11 mouse cellular contexts compared by ENCODE assay signal in the genomic region with DNA sequence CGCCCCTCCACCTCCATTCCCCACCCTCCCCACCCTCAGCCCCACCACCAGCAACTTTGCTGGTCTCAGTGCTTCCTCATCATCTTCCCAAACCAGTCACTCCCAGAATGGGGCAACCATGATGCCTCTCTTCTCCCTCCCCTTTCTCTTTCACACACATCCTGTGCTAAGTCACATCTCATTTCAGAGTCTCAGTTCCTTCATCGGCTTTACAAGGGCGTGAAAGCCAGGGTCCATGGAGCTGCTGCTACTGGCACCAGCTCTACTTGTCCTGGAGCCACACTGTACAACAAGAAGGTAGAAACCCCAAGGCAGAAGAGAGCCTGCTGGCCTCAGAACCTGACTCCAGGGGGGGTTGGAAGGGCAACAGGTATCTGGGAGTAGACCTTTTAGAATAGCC. TPM values are rescaled to one million over a fixed set of nuclear protein-coding genes. Genes with fewer than 3 reads are reported as not detected.
DNase-seq lines count a peak whose midpoint lies in the region; ATAC-seq and TF ChIP-seq lines count a peak whose summit lies in the region.
"Had no signal": no experiment of that assay in that cellular context is flagged by ENCODE, and none has a peak within 500 bp of the region (broad histone marks: within the 10 kb centered on the region; RNA-seq: fewer than 3 reads in every experiment).

No protein-coding gene starts in this region.

- peaks cover 4% of the 10 kb centered on the region; the same call in 1 of the 2 replicates for H3K4me1 ChIP-seq in limb, embryonic 13.5 days
- H3K4me1 ChIP-seq in limb, embryonic 10.5 days, result peaks cover 13% of the 10 kb centered on the region
- peaks cover 51% of the 10 kb centered on the region for H3K4me1 ChIP-seq in heart, embryonic 15.5 days (replicated peaks)
- H3K4me1 ChIP-seq in liver, postnatal 0 days (ENCODE audit: insufficient read depth), result peaks cover 27% of the 10 kb centered on the region
- peaks cover 9% of the 10 kb centered on the region for H3K4me1 ChIP-seq in small intestine, adult 2 months (ENCODE audit: control insufficient read depth, insufficient read depth, insufficient read length, low read length)
- H3K4me1 ChIP-seq in forebrain, embryonic 15.5 days, result peaks cover 10% of the 10 kb centered on the region; the same call in 1 of the 2 replicates
- peaks cover 3% of the 10 kb centered on the region; the same call in 1 of the 2 replicates for H3K4me1 ChIP-seq in midbrain, embryonic 16.5 days (ENCODE audit: control insufficient read depth, insufficient read depth, low read length)

- no peak for ATAC-seq in limb, embryonic 13.5 days (ENCODE audit: low FRiP score, low read depth)
- no peak for ATAC-seq in heart, embryonic 15.5 days (replicated peaks; ENCODE audit: insufficient number of reproducible peaks, insufficient read depth, low FRiP score, low read depth)
- ATAC-seq in liver, postnatal 0 days, result no peak
- no peak for ATAC-seq in forebrain, embryonic 15.5 days (replicated peaks)
- no peak for ATAC-seq in midbrain, embryonic 16.5 days
- ATAC-seq: hindbrain, postnatal 0 days had no signal

- no peaks in the 10 kb centered on the region for H3K36me3 ChIP-seq in limb, embryonic 13.5 days
- no peaks in the 10 kb centered on the region for H3K36me3 ChIP-seq in limb, embryonic 10.5 days
- H3K36me3 ChIP-seq in heart, embryonic 15.5 days, result no peaks in the 10 kb centered on the region
- no peaks in the 10 kb centered on the region for H3K36me3 ChIP-seq in liver, postnatal 0 days (replicated peaks; ENCODE audit: insufficient read depth, low read length)
- no peaks in the 10 kb centered on the region for H3K36me3 ChIP-seq in small intestine, adult 2 months (ENCODE audit: control insufficient read depth, insufficient read depth, low read length)
- no peaks in the 10 kb centered on the region for H3K36me3 ChIP-seq in forebrain, embryonic 15.5 days
- H3K36me3 ChIP-seq in midbrain, embryonic 16.5 days (ENCODE audit: control insufficient read depth, insufficient read depth, low read length), result no peaks in the 10 kb centered on the region
- H3K36me3 ChIP-seq: limb, embryonic 12.5 days had no signal

- H3K4me2 ChIP-seq in limb, embryonic 13.5 days (replicated peaks), result peak overlapping the region; percentile 77
- H3K4me2 ChIP-seq in heart, embryonic 15.5 days, result peak overlapping the region; percentile 87
- peak overlapping the region; percentile 65 for H3K4me2 ChIP-seq in liver, postnatal 0 days (ENCODE audit: low read depth, low read length)
- H3K4me2 ChIP-seq in forebrain, embryonic 15.5 days (replicated peaks), result no peak overlapping the region
- no peak overlapping the region for H3K4me2 ChIP-seq in midbrain, embryonic 16.5 days (ENCODE audit: low read length)
- H3K4me2 ChIP-seq: limb, embryonic 12.5 days had no signal

- H3K9me3 ChIP-seq in limb, embryonic 13.5 days, result no peaks in the 10 kb centered on the region
- H3K9me3 ChIP-seq in limb, embryonic 10.5 days (replicated peaks), result no peaks in the 10 kb centered on the region
- H3K9me3 ChIP-seq in heart, embryonic 15.5 days (replicated peaks), result no peaks in the 10 kb centered on the region
- no peaks in the 10 kb centered on the region for H3K9me3 ChIP-seq in liver, postnatal 0 days (ENCODE audit: low read length)
- no peaks in the 10 kb centered on the region for H3K9me3 ChIP-seq in forebrain, embryonic 15.5 days
- no peaks in the 10 kb centered on the region for H3K9me3 ChIP-seq in midbrain, embryonic 16.5 days (replicated peaks; ENCODE audit: control insufficient read depth, low read length, poor library complexity, severe bottlenecking)
- H3K9me3 ChIP-seq: limb, embryonic 12.5 days had no signal

- no peak for TF ChIP-seq EP300 in liver, postnatal 0 days (IDR thresholded peaks at IDR 0.05; ENCODE audit: low read depth)

- H3K4me3 ChIP-seq in limb, embryonic 13.5 days, result peak overlapping the region; percentile 49; the same call in 1 of the 2 replicates
- no peak overlapping the region for H3K4me3 ChIP-seq in limb, embryonic 10.5 days
- H3K4me3 ChIP-seq in heart, embryonic 15.5 days, result peak overlapping the region; percentile 71
- H3K4me3 ChIP-seq in liver, postnatal 0 days (ENCODE audit: low read depth, low read length), result peak overlapping the region; percentile 62
- H3K4me3 ChIP-seq in small intestine, adult 2 months (ENCODE audit: low read depth, low read length), result peak overlapping the region; percentile 47
- H3K4me3 ChIP-seq in forebrain, embryonic 15.5 days, result no peak overlapping the region
- H3K4me3 ChIP-seq in midbrain, embryonic 16.5 days (ENCODE audit: low read depth, low read length), result no peak overlapping the region
- H3K4me3 ChIP-seq: limb, embryonic 12.5 days had no signal

- H3K27ac ChIP-seq in limb, embryonic 13.5 days, result no peak overlapping the region
- H3K27ac ChIP-seq in limb, embryonic 10.5 days, result no peak overlapping the region
- H3K27ac ChIP-seq in heart, embryonic 15.5 days, result no peak overlapping the region
- H3K27ac ChIP-seq in liver, postnatal 0 days (ENCODE audit: low read depth), result peak overlapping the region; percentile 67
- peak overlapping the region; percentile 23; the same call in 1 of the 2 replicates for H3K27ac ChIP-seq in small intestine, adult 2 months (ENCODE audit: insufficient read depth, low read depth, low read length)
- H3K27ac ChIP-seq in forebrain, embryonic 15.5 days (replicated peaks), result no peak overlapping the region
- no peak overlapping the region for H3K27ac ChIP-seq in midbrain, embryonic 16.5 days (ENCODE audit: low read length)
- H3K27ac ChIP-seq: hindbrain, postnatal 0 days; limb, embryonic 12.5 days had no signal

- 69% methylated on average over 3 of the region's 3 CpGs for WGBS in limb, embryonic 13.5 days
- WGBS in limb, embryonic 10.5 days, result 62% methylated on average over 3 of the region's 3 CpGs
- WGBS in heart, embryonic 15.5 days, result 57% methylated on average over 3 of the region's 3 CpGs
- WGBS in liver, postnatal 0 days (ENCODE audit: insufficient replicate concordance), result 27% methylated on average over 3 of the region's 3 CpGs
- 14% methylated on average over 3 of the region's 3 CpGs for WGBS in small intestine, adult 2 months
- WGBS in forebrain, embryonic 15.5 days, result 79% methylated on average over 3 of the region's 3 CpGs
- WGBS in midbrain, embryonic 16.5 days, result 75% methylated on average over 3 of the region's 3 CpGs

- no peak for DNase-seq in limb, embryonic 10.5 days (ENCODE audit: low spot score)
- peak; percentile 23 for DNase-seq in liver, postnatal 0 days
- no peak for DNase-seq in left cerebral cortex, adult 18-20 months (ENCODE audit: low spot score in 2 of 2)
- DNase-seq: retina, postnatal 1 day had no signal

- H3K9ac ChIP-seq in limb, embryonic 13.5 days, result no peak overlapping the region
- peak overlapping the region; percentile 31 for H3K9ac ChIP-seq in heart, embryonic 15.5 days
- peak overlapping the region; percentile 73 for H3K9ac ChIP-seq in liver, postnatal 0 days (replicated peaks)
- no peak overlapping the region for H3K9ac ChIP-seq in forebrain, embryonic 15.5 days (replicated peaks)
- no peak overlapping the region for H3K9ac ChIP-seq in midbrain, embryonic 16.5 days (ENCODE audit: low read depth, low read length)
- H3K9ac ChIP-seq: limb, embryonic 12.5 days had no signal

- no peak for TF ChIP-seq CTCF in liver, postnatal 0 days (IDR thresholded peaks at IDR 0.05; ENCODE audit: low read depth)
- TF ChIP-seq CTCF in small intestine, adult 2 months (IDR thresholded peaks at IDR 0.05; ENCODE audit: extremely low read depth, insufficient read length, insufficient replicate concordance, low read depth, low read length), result no peak

- peaks cover 26% of the 10 kb centered on the region for H3K27me3 ChIP-seq in limb, embryonic 13.5 days
- peaks cover 32% of the 10 kb centered on the region for H3K27me3 ChIP-seq in limb, embryonic 10.5 days (ENCODE audit: low read depth, poor library complexity, severe bottlenecking)
- H3K27me3 ChIP-seq in heart, embryonic 15.5 days, result no peaks in the 10 kb centered on the region
- H3K27me3 ChIP-seq in liver, postnatal 0 days (ENCODE audit: insufficient read depth, low read length), result no peaks in the 10 kb centered on the region
- H3K27me3 ChIP-seq in small intestine, adult 2 months (ENCODE audit: control insufficient read depth, insufficient read depth, low read length), result no peaks in the 10 kb centered on the region
- no peaks in the 10 kb centered on the region for H3K27me3 ChIP-seq in forebrain, embryonic 15.5 days
- H3K27me3 ChIP-seq in midbrain, embryonic 16.5 days (ENCODE audit: control insufficient read depth, insufficient read depth, low read depth, low read length), result no peaks in the 10 kb centered on the region

- no peak for TF ChIP-seq POLR2A in small intestine, adult 2 months (IDR thresholded peaks at IDR 0.05; ENCODE audit: low read depth, low read length)

RNA-seq across cellular contexts. Expression of gene Cd44, which starts 2.2 kb away (rescaled TPM):
- polyA plus RNA-seq in limb, embryonic 13.5 days (2015; fragmentation: Nextera tagmentation; extraction: Ambion mirVana), result 11.7 and 13.0 TPM in 2 replicates
- 3.2 and 3.4 TPM in 2 replicates for polyA plus RNA-seq in limb, embryonic 10.5 days (2016; fragmentation: Nextera tagmentation; extraction: Ambion mirVana)
- polyA plus RNA-seq in heart, embryonic 15.5 days (2015; fragmentation: Nextera tagmentation; extraction: Ambion mirVana), result 16.8 and 19.3 TPM in 2 replicates
- 14.1 and 15.2 TPM in 2 replicates for polyA plus RNA-seq in liver, postnatal 0 days (2015; fragmentation: Nextera tagmentation; extraction: Ambion mirVana)
- 8.9 and 10.8 TPM in 2 replicates for polyA plus RNA-seq in small intestine, adult 2 months (2012; rRNA removed)
- 1 to 10 TPM; 3.2 to 4.7 TPM for total RNA-seq in left cerebral cortex, adult 18-20 months (2021)
- 1.4 and 1.9 TPM in 2 replicates for polyA plus RNA-seq in forebrain, embryonic 15.5 days (2015; fragmentation: Nextera tagmentation; extraction: Ambion mirVana)
- polyA plus RNA-seq in midbrain, embryonic 16.5 days (2015; fragmentation: Nextera tagmentation; extraction: Ambion mirVana), result 2.5 TPM in 2 replicates

Comparison
In these comparisons a context has a peak if more than half of its experiments do, and no peak if none do; other contexts are left out.
1. H3K4me3 ChIP-seq: peak in limb, embryonic 13.5 days (single experiment), heart, embryonic 15.5 days (single experiment), liver, postnatal 0 days (single experiment) and small intestine, adult 2 months (single experiment); none in limb, embryonic 10.5 days (single experiment), forebrain, embryonic 15.5 days (single experiment) and midbrain, embryonic 16.5 days (single experiment).
2. H3K27ac ChIP-seq: peak in liver, postnatal 0 days (single experiment) and small intestine, adult 2 months (single experiment); none in limb, embryonic 13.5 days (single experiment), limb, embryonic 10.5 days (single experiment), heart, embryonic 15.5 days (single experiment), forebrain, embryonic 15.5 days (single experiment) and midbrain, embryonic 16.5 days (single experiment).
3. H3K4me2 ChIP-seq: peak in limb, embryonic 13.5 days (single experiment), heart, embryonic 15.5 days (single experiment) and liver, postnatal 0 days (single experiment); none in forebrain, embryonic 15.5 days (single experiment) and midbrain, embryonic 16.5 days (single experiment).
4. H3K9ac ChIP-seq: peak in heart, embryonic 15.5 days (single experiment) and liver, postnatal 0 days (single experiment); none in limb, embryonic 13.5 days (single experiment), forebrain, embryonic 15.5 days (single experiment) and midbrain, embryonic 16.5 days (single experiment).